Mouse (Mus musculus): ENCODE measurements around the gene Guca1a. TPM values are rescaled to one million over a fixed set of nuclear protein-coding genes. Genes with fewer than 3 reads are reported as not detected.

The Guca1a gene
- polyA plus RNA-seq, 1 experiment: 4.5 TPM

Other genes starting within 250 kb of the Guca1a start
- gene Mrps10, start 31.7 kb downstream of the Guca1a start, polyA plus RNA-seq (2012; rRNA removed): 32.1 and 34.4 TPM in 2 replicates
- 5.2 and 5.5 TPM in 2 replicates for gene Guca1b, start 15.2 kb downstream of the Guca1a start, polyA plus RNA-seq (2012; rRNA removed)
- 9.4 and 14.9 TPM in 2 replicates for gene AI661453, start 36.0 kb upstream of the Guca1a start, polyA plus RNA-seq (2012; rRNA removed)
- 0.26 and 0.43 TPM in 2 replicates for gene 1700001C19Rik, start 36.8 kb upstream of the Guca1a start, polyA plus RNA-seq (2012; rRNA removed)
- 29.5 and 33.2 TPM in 2 replicates for gene Taf8, start 101.7 kb upstream of the Guca1a start, polyA plus RNA-seq (2012; rRNA removed)
- gene Ccnd3, start 104.5 kb upstream of the Guca1a start, polyA plus RNA-seq (2012; rRNA removed): 110 and 134 TPM in 2 replicates
- gene Bysl, start 210.9 kb upstream of the Guca1a start, polyA plus RNA-seq (2012; rRNA removed): 15.3 and 15.5 TPM in 2 replicates
- gene Med20, start 211.0 kb upstream of the Guca1a start, polyA plus RNA-seq (2012; rRNA removed): 33.7 and 48.5 TPM in 2 replicates
- gene Gm20517, start 211.0 kb upstream of the Guca1a start, polyA plus RNA-seq (2012; rRNA removed): 0.76 and 0.96 TPM in 2 replicates
- 6.5 and 7.6 TPM in 2 replicates for gene Usp49, start 230.1 kb upstream of the Guca1a start, polyA plus RNA-seq (2012; rRNA removed)